8 mouse cellular contexts compared by ENCODE assay signal in genomic region chr10:127030336-127031296, GRCm38 (mm10). TPM values are rescaled to one million over a fixed set of nuclear protein-coding genes. Genes with fewer than 3 reads are reported as not detected.
DNase-seq lines count a peak whose midpoint lies in the region; ATAC-seq lines count a peak whose summit lies in the region.

Gene Tsfm (minus strand): TSS chr10:127030840.

- 5% methylated on average over 56 of the region's 56 CpGs for WGBS in lung, embryonic 16.5 days

- peak; percentile 65 for DNase-seq in MEL-GATA-1-ER (ENCODE audit: extremely low read depth, low read depth)
- DNase-seq in cerebellum, adult 8-10 months, result peak; percentile 94
- DNase-seq in forelimb bud, embryonic 11.5 days (ENCODE audit: low read depth, low spot score), result peak; percentile 92
- DNase-seq in layer of hippocampus, adult 9-10 months (ENCODE audit: low spot score), result peak; percentile 55
- peak; percentile 90 for DNase-seq in ovary, postnatal 10 days (ENCODE audit: low spot score)
- DNase-seq in thymus, postnatal 10 days (ENCODE audit: low spot score in 2 of 2), result peak; percentile 84 to 94

- H3K9me3 ChIP-seq in lung, embryonic 16.5 days (ENCODE audit: control insufficient read depth, low read length), result no peaks in the 10 kb centered on the region

- ATAC-seq in hematopoietic stem cell, adult 5-6 weeks (replicated peaks in 1 of 2; ENCODE audit: insufficient read depth in 1 of 2, low FRiP score in 2 of 2, low TSS enrichment in 1 of 2, low read depth in 1 of 2, poor library complexity in 2 of 2, severe bottlenecking in 2 of 2), result peak; percentile 86 to 97
- peak; percentile 92 for ATAC-seq in lung, embryonic 16.5 days (ENCODE audit: low read depth)

- H3K4me1 ChIP-seq in lung, embryonic 16.5 days (replicated peaks; ENCODE audit: control insufficient read depth, insufficient read depth, low read length), result no peaks in the 10 kb centered on the region; the same call in 1 of the 2 replicates

- peak within 1 kb of the TSS; percentile 91 for H3K9ac ChIP-seq in lung, embryonic 16.5 days (ENCODE audit: low read length)

- H3K27ac ChIP-seq in lung, embryonic 16.5 days (ENCODE audit: low read length), result peak within 1 kb of the TSS; percentile 74

- H3K27me3 ChIP-seq in lung, embryonic 16.5 days (ENCODE audit: control insufficient read depth, insufficient read depth, low read depth, low read length), result no peaks in the 10 kb centered on the region

- H3K36me3 ChIP-seq in lung, embryonic 16.5 days (ENCODE audit: control insufficient read depth, insufficient read depth, low read length), result peaks cover 15% of the 10 kb centered on the region

- H3K4me3 ChIP-seq in lung, embryonic 16.5 days (ENCODE audit: low read length), result peak within 1 kb of the TSS; percentile 90

- H3K4me2 ChIP-seq in lung, embryonic 16.5 days (ENCODE audit: low read depth, low read length), result peak within 1 kb of the TSS; percentile 71

RNA-seq across cellular contexts. Expression of gene Tsfm, which starts in this region (rescaled TPM):
- 23.6 and 35.5 TPM in 2 replicates for total RNA-seq in hematopoietic stem cell, adult 5-6 weeks (2017)
- 69.3 and 71.6 TPM in 2 replicates for polyA plus RNA-seq in lung, embryonic 16.5 days (2015; fragmentation: Nextera tagmentation; extraction: Ambion mirVana)

Comparison
In these comparisons a context has a peak if more than half of its experiments do, and no peak if none do; other contexts are left out.
1. Peak in every context shown above with its lines: DNase-seq, ATAC-seq, H3K4me3 ChIP-seq and H3K27ac ChIP-seq.